Mouse (Mus musculus): ENCODE measurements around the gene Olfr715. TPM values are rescaled to one million over a fixed set of nuclear protein-coding genes. Genes with fewer than 3 reads are reported as not detected.
"Not testable (repeated sequence)": the region's sequence is repeated elsewhere in the genome, so short reads cannot be mapped to it uniquely, and the experiment has no call there.

Gene Olfr715
- polyA plus RNA-seq (2012; ENCODE audit: insufficient read depth, insufficient read length, missing spikeins) = not detected in 2 replicates

DNA sequence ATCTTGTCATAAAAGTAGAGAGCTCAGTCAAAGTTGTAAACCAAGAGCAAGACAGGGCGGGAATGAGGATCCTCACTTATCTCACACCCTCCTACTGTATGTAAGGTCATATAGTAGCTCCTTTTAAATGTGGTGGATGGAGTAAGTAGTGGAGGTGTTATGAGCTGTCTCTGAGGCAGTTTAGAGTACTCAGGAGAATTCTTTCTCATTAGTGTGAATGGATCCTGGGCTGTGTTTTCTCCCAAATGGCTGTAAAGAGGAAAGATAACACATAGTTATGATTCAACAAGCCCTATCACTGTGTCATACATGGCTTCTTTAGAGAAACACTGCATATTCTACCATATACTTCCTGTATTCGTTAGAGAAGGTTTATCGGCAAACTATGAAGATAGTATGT lies at the start of gene Olfr715:
Gene Olfr715 (minus strand): TSS at position 101 of the 400 bp plus-strand sequence.
- H3K27ac ChIP-seq (ENCODE audit: insufficient read depth, low read depth, low read length); H3K4me3 ChIP-seq (ENCODE audit: insufficient read depth, low read length); H3K4me1 ChIP-seq (ENCODE audit: control insufficient read depth, insufficient read depth, low read length): not testable (repeated sequence)

DNA sequence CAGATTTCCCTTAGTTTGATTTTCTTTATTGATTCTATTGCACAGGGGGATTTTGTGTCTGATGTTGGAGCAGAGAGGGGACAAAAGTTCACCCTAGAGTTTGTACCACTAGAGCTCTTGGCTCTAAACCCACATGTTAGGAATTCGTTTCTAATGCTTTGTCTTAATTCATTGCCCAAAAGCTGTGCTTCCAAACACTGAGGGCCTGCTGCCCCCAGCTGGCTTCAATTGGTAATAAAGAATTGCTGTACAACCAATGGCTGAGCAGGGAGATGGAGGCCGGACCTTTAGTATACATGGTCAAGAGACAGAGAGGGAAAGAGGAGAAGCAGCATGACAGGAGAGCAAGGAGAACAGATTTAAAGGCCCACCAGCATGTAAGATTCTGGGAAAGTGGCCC lies 49.5 kb upstream of the Olfr715 start:
- no peak overlapping the region for H3K27ac ChIP-seq (ENCODE audit: insufficient read depth, low read depth, low read length)
- no peak overlapping the region for H3K4me3 ChIP-seq (ENCODE audit: insufficient read depth, low read length)
- TF ChIP-seq CTCF (IDR thresholded peaks at IDR 0.05; ENCODE audit: low read depth, low read length) = no peak
- no peak for TF ChIP-seq POLR2A (IDR thresholded peaks at IDR 0.05; ENCODE audit: borderline replicate concordance, low read depth, low read length)
- no peaks in the 10 kb centered on the region for H3K4me1 ChIP-seq (ENCODE audit: control insufficient read depth, insufficient read depth, low read length)

DNA sequence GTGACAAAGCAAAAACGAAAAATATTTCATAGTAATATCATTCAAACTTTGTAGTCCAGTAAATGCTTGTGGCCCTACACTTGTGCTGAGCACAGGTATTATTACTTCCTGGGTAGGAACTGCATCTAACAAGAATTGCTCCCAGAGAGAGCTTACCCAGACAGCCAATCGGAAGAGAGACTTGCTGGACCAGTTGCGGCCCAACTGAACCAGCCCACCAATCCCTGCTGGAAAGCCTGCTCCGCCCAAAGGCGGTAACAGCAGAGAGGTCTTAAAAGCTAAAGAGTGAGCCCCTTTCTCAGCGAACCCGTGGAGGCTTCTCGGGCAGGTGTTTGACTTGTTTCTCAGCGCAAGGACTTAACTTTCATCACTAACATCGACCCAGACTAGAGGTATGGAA lies 35.8 kb upstream of the Olfr715 start, which contains the start of gene Nlrp14:
Gene Nlrp14 (plus strand): TSS at position 301 of the 400 bp plus-strand sequence.
- H3K4me1 ChIP-seq (ENCODE audit: control insufficient read depth, insufficient read depth, low read length) = no peaks in the 10 kb centered on the region

DNA sequence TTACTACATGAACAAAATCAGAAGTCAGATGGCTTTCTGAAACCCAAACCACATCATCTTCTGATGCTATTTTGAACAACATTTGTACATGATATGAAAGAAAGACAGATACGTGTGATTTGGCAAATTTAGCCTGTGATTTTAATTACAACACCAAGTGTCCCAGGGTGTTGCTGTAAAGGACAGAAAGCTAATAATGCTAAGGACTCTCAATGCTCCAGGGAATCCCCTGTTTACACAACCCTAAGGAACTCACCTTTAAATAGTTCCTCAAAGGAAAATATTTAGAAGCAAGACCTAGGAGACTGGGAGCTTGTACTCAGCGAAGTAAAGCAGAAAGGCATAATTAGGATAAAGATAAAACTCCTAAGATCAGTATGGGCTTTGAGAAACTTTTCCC lies 7.1 kb upstream of the Olfr715 start, which contains the start of gene Olfr716:
Gene Olfr716 (plus strand): TSS at position 301 of the 400 bp plus-strand sequence.
- not testable (repeated sequence) for H3K4me1 ChIP-seq (ENCODE audit: control insufficient read depth, insufficient read depth, low read length); H3K4me3 ChIP-seq (ENCODE audit: insufficient read depth, low read length); H3K27ac ChIP-seq (ENCODE audit: insufficient read depth, low read depth, low read length)

More for the DNA sequence above, 35.8 kb upstream of the Olfr715 start, which contains the start of gene Nlrp14:
- H3K4me3 ChIP-seq (ENCODE audit: insufficient read depth, low read length) = no peak within 1 kb of the TSS
- no peak for TF ChIP-seq POLR2A (IDR thresholded peaks at IDR 0.05; ENCODE audit: borderline replicate concordance, low read depth, low read length)
- TF ChIP-seq CTCF (IDR thresholded peaks at IDR 0.05; ENCODE audit: low read depth, low read length) = no peak
- H3K27ac ChIP-seq (ENCODE audit: insufficient read depth, low read depth, low read length) = no peak within 1 kb of the TSS

DNA sequence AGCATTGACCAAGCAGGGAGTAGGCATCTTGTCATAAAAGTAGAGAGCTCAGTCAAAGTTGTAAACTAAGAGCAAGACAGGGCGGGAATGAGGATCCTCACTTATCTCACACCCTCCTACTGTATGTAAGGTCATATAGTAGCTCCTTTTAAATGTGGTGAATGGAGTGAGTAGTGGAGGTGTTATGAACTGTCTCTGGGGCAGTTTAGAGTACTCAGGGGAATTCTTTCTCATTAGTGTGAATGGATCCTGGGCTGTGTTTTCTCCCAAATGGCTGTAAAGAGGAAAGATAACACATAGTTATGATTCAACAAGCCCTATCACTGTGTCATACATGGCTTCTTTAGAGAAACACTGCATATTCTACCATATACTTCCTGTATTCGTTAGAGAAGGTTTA lies 20.6 kb downstream of the Olfr715 start, which contains the start of gene Olfr715b:
Gene Olfr715b (minus strand): TSS at position 101 of the 400 bp plus-strand sequence.
- not testable (repeated sequence) for H3K4me3 ChIP-seq (ENCODE audit: insufficient read depth, low read length); H3K4me1 ChIP-seq (ENCODE audit: control insufficient read depth, insufficient read depth, low read length); H3K27ac ChIP-seq (ENCODE audit: insufficient read depth, low read depth, low read length)

DNA sequence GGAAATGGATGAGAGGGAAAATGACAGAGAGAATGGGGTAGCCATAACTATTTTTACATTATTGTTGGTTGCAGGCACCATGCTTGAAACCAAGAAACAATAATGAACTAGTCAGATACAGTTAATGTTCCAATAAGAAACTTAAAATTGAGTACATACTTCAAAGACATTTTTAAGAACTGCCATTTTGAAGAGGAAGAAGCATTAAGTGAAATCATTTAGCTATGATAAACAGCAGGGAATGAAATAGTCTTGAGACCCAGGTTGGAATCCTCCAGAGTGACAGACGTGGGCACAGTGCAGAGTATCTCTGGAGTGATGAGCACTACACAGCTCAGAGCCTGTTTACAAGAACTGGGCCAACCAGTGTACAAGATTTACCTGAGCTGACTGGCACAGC lies 38.0 kb downstream of the Olfr715 start, which contains the start of gene Olfr17:
Gene Olfr17 (plus strand): TSS at position 301 of the 400 bp plus-strand sequence.
- no peak within 1 kb of the TSS for H3K4me3 ChIP-seq (ENCODE audit: insufficient read depth, low read length)
- TF ChIP-seq POLR2A (IDR thresholded peaks at IDR 0.05; ENCODE audit: borderline replicate concordance, low read depth, low read length) = no peak
- TF ChIP-seq CTCF (IDR thresholded peaks at IDR 0.05; ENCODE audit: low read depth, low read length) = no peak
- H3K27ac ChIP-seq (ENCODE audit: insufficient read depth, low read depth, low read length) = no peak within 1 kb of the TSS
- no peaks in the 10 kb centered on the region for H3K4me1 ChIP-seq (ENCODE audit: control insufficient read depth, insufficient read depth, low read length)

Other genes starting within 250 kb of the Olfr715 start
- gene Olfr706, start 242.9 kb downstream of the Olfr715 start, polyA plus RNA-seq (2012; ENCODE audit: insufficient read depth, insufficient read length, missing spikeins) = not detected in 2 replicates
- gene Olfr707, start 229.8 kb downstream of the Olfr715 start, polyA plus RNA-seq (2012; ENCODE audit: insufficient read depth, insufficient read length, missing spikeins) = not detected in 2 replicates
- gene Olfr1532-ps1, start 223.1 kb downstream of the Olfr715 start, polyA plus RNA-seq (2012; ENCODE audit: insufficient read depth, insufficient read length, missing spikeins) = not detected in 2 replicates
- gene Olfr709-ps1, start 198.9 kb downstream of the Olfr715 start, polyA plus RNA-seq (2012; ENCODE audit: insufficient read depth, insufficient read length, missing spikeins) = 0.23 TPM in 1 of 2 replicates, not detected in the other
- not detected in 2 replicates for gene Olfr710, start 182.8 kb downstream of the Olfr715 start, polyA plus RNA-seq (2012; ENCODE audit: insufficient read depth, insufficient read length, missing spikeins)
- gene Olfr6, start 167.1 kb downstream of the Olfr715 start, polyA plus RNA-seq (2012; ENCODE audit: insufficient read depth, insufficient read length, missing spikeins) = not detected in 2 replicates
- not detected in 2 replicates for gene Olfr711, start 155.6 kb downstream of the Olfr715 start, polyA plus RNA-seq (2012; ENCODE audit: insufficient read depth, insufficient read length, missing spikeins)
- 0.13 TPM in 1 of 2 replicates, not detected in the other for gene Olfr2, start 125.0 kb downstream of the Olfr715 start, polyA plus RNA-seq (2012; ENCODE audit: insufficient read depth, insufficient read length, missing spikeins)
- not detected in 2 replicates for gene Olfr713, start 99.9 kb downstream of the Olfr715 start, polyA plus RNA-seq (2012; ENCODE audit: insufficient read depth, insufficient read length, missing spikeins)
- gene Olfr714, start 60.1 kb downstream of the Olfr715 start, polyA plus RNA-seq (2012; ENCODE audit: insufficient read depth, insufficient read length, missing spikeins) = not detected in 2 replicates
- gene Olfr17, start 37.9 kb downstream of the Olfr715 start, polyA plus RNA-seq (2012; ENCODE audit: insufficient read depth, insufficient read length, missing spikeins) = not detected in 2 replicates
- gene Olfr715b, start 20.7 kb downstream of the Olfr715 start, polyA plus RNA-seq (2012; ENCODE audit: insufficient read depth, insufficient read length, missing spikeins) = 0.20 TPM in 1 of 2 replicates, not detected in the other
- gene Olfr716, start 7.2 kb upstream of the Olfr715 start, polyA plus RNA-seq (2012; ENCODE audit: insufficient read depth, insufficient read length, missing spikeins) = not detected in 2 replicates
- gene Nlrp14, start 35.9 kb upstream of the Olfr715 start, polyA plus RNA-seq (2012; ENCODE audit: insufficient read depth, insufficient read length, missing spikeins) = not detected in 2 replicates
- gene Rbmxl2, start 78.4 kb upstream of the Olfr715 start, polyA plus RNA-seq (2012; ENCODE audit: insufficient read depth, insufficient read length, missing spikeins) = not detected in 2 replicates
- gene Syt9, start 239.6 kb upstream of the Olfr715 start, polyA plus RNA-seq (2012; ENCODE audit: insufficient read depth, insufficient read length, missing spikeins) = not detected in 2 replicates

All from bone marrow macrophage, adult 2 months (primary cell).